Mouse (Mus musculus) heart, postnatal 0 days (tissue): ENCODE data around the gene 4930507D05Rik. TPM values are rescaled to one million over a fixed set of nuclear protein-coding genes. Genes with fewer than 3 reads are reported as not detected.

Source experiments
- ATAC-seq: fragments of 200-750 bp; cut with Nextera tagmentation; 2 replicates; pipeline ENCODE4 v1.8.0; 2017; ENCODE audit warnings: low read depth, moderate number of reproducible peaks, moderate library complexity; ENCODE audit not compliant: insufficient read depth
- DNase-seq: peaks from one replicate; pipeline ENCODE4 v3.0.0-alpha.2; 2016; ENCODE audit warnings: low spot score
- H3K27ac ChIP-seq: fragments of 300-500 bp; sonication (generic); 2 replicates; pipeline ENCODE4 v1.5.1; 2014; ENCODE audit warnings: low read depth, mild to moderate bottlenecking
- H3K27me3 ChIP-seq: fragments of 300-500 bp; sonication (generic); 2 replicates; pipeline ENCODE4 v1.6.1; 2014; ENCODE audit warnings: low read length, mixed read lengths; ENCODE audit not compliant: control insufficient read depth, insufficient read depth
- H3K36me3 ChIP-seq: fragments of 300-500 bp; sonication (generic); replicated peaks from 2 replicates; pipeline ENCODE4 v1.6.1; 2014; ENCODE audit warnings: low read length, mixed read lengths; ENCODE audit not compliant: control insufficient read depth, insufficient read depth
- H3K4me1 ChIP-seq: fragments of 300-500 bp; sonication (generic); 2 replicates; pipeline ENCODE4 v1.6.1; 2014; ENCODE audit warnings: antibody characterized with exemption; ENCODE audit not compliant: control insufficient read depth, insufficient read depth
- H3K4me2 ChIP-seq: fragments of 300-500 bp; sonication (generic); 2 replicates; pipeline ENCODE4 v1.6.1; 2014; ENCODE audit warnings: low read depth, mild to moderate bottlenecking, low read length, moderate library complexity
- H3K4me3 ChIP-seq: fragments of 300-500 bp; sonication (generic); 2 replicates; pipeline ENCODE4 v1.5.1; 2014; ENCODE audit warnings: low read depth, low read length
- H3K9ac ChIP-seq: fragments of 300-500 bp; sonication (generic); replicated peaks from 2 replicates; pipeline ENCODE4 v1.6.1; 2014; ENCODE audit warnings: low read depth, low read length, mixed read lengths
- H3K9me3 ChIP-seq: fragments of 300-500 bp; sonication (generic); replicated peaks from 2 replicates; pipeline ENCODE4 v1.6.1; 2016; ENCODE audit warnings: low read length; ENCODE audit not compliant: control insufficient read depth
- CTCF ChIP-seq: IDR thresholded peaks from 2 replicates; pipeline ENCODE4 v1.5.1; 2016; ENCODE audit warnings: antibody characterized with exemption, control low read depth, low read depth
- EP300 ChIP-seq: IDR thresholded peaks from 2 replicates; pipeline ENCODE4 v1.6.1; 2016; ENCODE audit warnings: antibody characterized with exemption, low read depth
- WGBS: fragments of 180-500 bp; shearing (Covaris S2); extraction: QIAGEN DNeasy Blood & Tissue Kit; methylation state at CpG from one replicate; pipeline ENCODE4 v1.1.7; 2014; 5-methylcytosine and 5-hydroxymethylcytosine counted together
- polyA plus RNA-seq: library from polyadenylated mRNA; unstranded; fragments of >200 nt; fragmentation: Nextera tagmentation; extraction: Ambion mirVana; gene quantifications from 2 replicates; pipeline ENCODE4 v1.2.1, GENCODE M21; 2015
- total RNA-seq: library from RNA; depleted of rRNA; stranded (reverse); fragments of >200 nt; gene quantifications from 2 replicates; pipeline ENCODE4 v1.2.3, GENCODE M21; 2014; ENCODE audit warnings: low replicate concordance; rRNA removed

Gene 4930507D05Rik
- total RNA-seq (0.15 and 3.2 TPM in 2 replicates), polyA plus RNA-seq (0.19 and 0.36 TPM in 2 replicates)

GRCm38 (mm10) chr10:62449364-62450279 lies at the start of gene 4930507D05Rik, which contains the start of gene Supv3l1:
Gene 4930507D05Rik (plus strand): TSS chr10:62449489.
Gene Supv3l1 (minus strand): TSS chr10:62449738.
- peak; percentile 91 for DNase-seq
- peak within 1 kb of the TSS; percentile 76 for H3K4me3 ChIP-seq
- H3K4me2 ChIP-seq = peak within 1 kb of the TSS; percentile 62
- H3K4me1 ChIP-seq = peaks cover 8% of the 10 kb centered on the region; the same call in 1 of the 2 replicates
- no peaks in the 10 kb centered on the region for H3K27me3 ChIP-seq
- peak within 1 kb of the TSS; percentile 78 for H3K27ac ChIP-seq
- peak; percentile 87 for ATAC-seq
- no peaks in the 10 kb centered on the region for H3K9me3 ChIP-seq
- H3K36me3 ChIP-seq = peaks cover 31% of the 10 kb centered on the region
- TF ChIP-seq EP300 = no peak; the same call in 1 of the 2 replicates
- no peak for TF ChIP-seq CTCF
- H3K9ac ChIP-seq = peak within 1 kb of the TSS; percentile 88
- under 1% methylated on average over 73 of the region's 73 CpGs for WGBS

DNA sequence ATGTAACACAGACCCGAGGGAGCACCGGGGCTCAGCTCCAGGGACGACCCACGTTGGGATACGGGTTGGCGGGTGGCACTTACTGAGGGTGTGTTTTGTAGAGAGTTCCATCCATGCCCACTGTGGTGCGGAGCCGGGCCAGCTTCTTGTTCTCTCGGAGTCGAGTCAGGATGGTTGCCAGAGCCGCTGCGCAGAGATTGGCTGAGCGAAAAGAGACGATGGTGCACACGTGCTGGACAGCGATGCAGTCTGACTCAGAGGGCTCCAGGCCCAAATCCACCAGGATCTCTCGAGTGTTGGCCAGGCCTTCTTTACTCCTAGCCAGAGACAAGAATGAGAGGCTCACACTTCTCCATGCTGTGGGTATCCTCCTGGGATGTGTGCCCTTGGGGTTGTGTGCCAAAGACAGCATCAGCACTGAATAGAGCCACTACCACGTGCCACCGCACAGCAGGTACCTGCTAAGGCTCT lies 47.6 kb upstream of the 4930507D05Rik start:
- ATAC-seq = peak; percentile 39
- no peak for DNase-seq
- 75% methylated on average over 19 of the region's 19 CpGs for WGBS

GRCm38 (mm10) chr10:62404901-62405300 lies 44.4 kb upstream of the 4930507D05Rik start:
- no peak for ATAC-seq

More for the DNA sequence above, 47.6 kb upstream of the 4930507D05Rik start:
- peaks cover 12% of the 10 kb centered on the region; the same call in 1 of the 2 replicates for H3K27me3 ChIP-seq
- H3K4me3 ChIP-seq = no peak overlapping the region
- H3K27ac ChIP-seq = no peak overlapping the region
- H3K9me3 ChIP-seq = no peaks in the 10 kb centered on the region
- H3K4me1 ChIP-seq = no peaks in the 10 kb centered on the region
- TF ChIP-seq CTCF = no peak
- no peak for TF ChIP-seq EP300
- H3K4me2 ChIP-seq = no peak overlapping the region
- H3K9ac ChIP-seq = no peak overlapping the region
- H3K36me3 ChIP-seq = no peaks in the 10 kb centered on the region

GRCm38 (mm10) chr10:62410943-62411342 lies 38.3 kb upstream of the 4930507D05Rik start:
- ATAC-seq (peak; percentile 69), DNase-seq (peak; percentile 71)
- 7% methylated on average over 5 of the region's 5 CpGs for WGBS
- H3K27me3 ChIP-seq = peaks cover 13% of the 10 kb centered on the region; the same call in 1 of the 2 replicates
- no peaks in the 10 kb centered on the region for H3K36me3 ChIP-seq
- H3K9ac ChIP-seq = no peak overlapping the region
- TF ChIP-seq CTCF (peak; percentile 96), EP300 (no peak)
- peaks cover 7% of the 10 kb centered on the region; the same call in 1 of the 2 replicates for H3K4me1 ChIP-seq
- no peak overlapping the region for H3K4me3 ChIP-seq
- H3K27ac ChIP-seq = no peak overlapping the region
- H3K4me2 ChIP-seq = no peak overlapping the region
- no peaks in the 10 kb centered on the region for H3K9me3 ChIP-seq

More at GRCm38 (mm10) chr10:62404901-62405300, 44.4 kb upstream of the 4930507D05Rik start:
- H3K9me3 ChIP-seq = no peaks in the 10 kb centered on the region
- H3K4me2 ChIP-seq = no peak overlapping the region
- H3K27ac ChIP-seq = no peak overlapping the region
- TF ChIP-seq CTCF = no peak
- TF ChIP-seq EP300 = no peak
- H3K4me1 ChIP-seq = no peaks in the 10 kb centered on the region
- no peak for DNase-seq
- no peak overlapping the region for H3K4me3 ChIP-seq
- H3K27me3 ChIP-seq = peaks cover 16% of the 10 kb centered on the region; the same call in 1 of the 2 replicates
- no peaks in the 10 kb centered on the region for H3K36me3 ChIP-seq
- H3K9ac ChIP-seq = no peak overlapping the region
- 52% methylated on average over 14 of the region's 14 CpGs for WGBS

DNA sequence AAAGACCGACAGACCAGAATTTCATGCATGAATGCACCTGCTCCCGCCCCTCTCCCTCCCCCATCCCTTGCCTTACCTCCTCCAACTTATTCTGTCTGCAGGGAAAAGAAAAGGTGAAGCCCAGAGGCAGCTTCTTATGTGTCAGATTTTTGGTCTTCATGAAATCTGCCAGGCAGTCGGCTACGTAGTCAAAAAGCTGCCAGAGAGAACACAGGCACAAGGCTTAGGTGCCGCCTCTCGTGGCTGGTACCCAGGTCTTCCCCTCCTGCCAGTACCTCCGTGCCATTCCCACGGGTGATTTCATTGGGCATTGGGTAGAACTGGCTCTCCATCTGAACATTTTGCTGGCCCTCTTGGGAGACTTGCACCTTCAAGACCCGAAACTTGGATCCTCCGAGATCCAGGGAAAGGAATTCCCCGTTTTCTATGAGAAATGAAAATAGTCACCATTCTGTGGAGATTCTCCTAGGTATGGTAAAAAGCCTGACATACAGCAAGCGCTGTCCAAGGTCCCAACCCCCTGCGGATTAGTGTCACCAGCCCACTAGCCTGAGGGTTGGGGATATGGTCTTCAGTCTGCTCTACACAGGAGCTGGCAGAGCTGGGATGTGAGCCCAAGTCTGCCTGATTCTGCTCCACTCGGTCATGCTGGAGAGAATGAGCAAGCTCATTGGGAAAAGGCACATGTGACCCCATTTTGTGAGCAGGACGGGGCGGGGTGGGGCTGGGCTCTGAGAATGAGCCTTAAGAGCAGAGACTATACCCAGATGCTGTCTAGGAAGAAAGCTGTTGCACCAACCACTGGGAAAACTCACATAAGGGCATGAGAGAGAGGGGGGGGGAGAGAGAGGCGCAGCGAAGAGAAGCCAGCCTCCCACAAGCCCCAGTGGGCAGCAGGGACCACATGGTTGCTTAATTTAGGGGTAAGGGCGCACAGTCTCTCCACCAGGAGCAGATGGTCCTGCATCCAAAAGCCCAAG lies 37.6 kb upstream of the 4930507D05Rik start:
- Histone ChIP-seq H3K4me2 (no peak overlapping the region), H3K4me1 (peaks cover 7% of the 10 kb centered on the region; the same call in 1 of the 2 replicates), H3K36me3 (no peaks in the 10 kb centered on the region), H3K27ac (no peak overlapping the region), H3K27me3 (0 out of 2 replicates have a peak, but pooled peaks cover 8% of the 10 kb centered on the region), H3K4me3 (no peak overlapping the region), H3K9me3 (no peaks in the 10 kb centered on the region), H3K9ac (no peak overlapping the region)
- TF ChIP-seq CTCF (no peak), EP300 (no peak)
- DNase-seq (no peak), ATAC-seq (no peak)
- WGBS = 63% methylated on average over 19 of the region's 19 CpGs
